Mouse (Mus musculus): ENCODE results near the gene Zbtb42. TPM values are rescaled to one million over a fixed set of nuclear protein-coding genes. Genes with fewer than 3 reads are reported as not detected.

Zbtb42 gene
- polyA plus RNA-seq, 1 experiment from 2014 or later = 1.6 TPM

DNA sequence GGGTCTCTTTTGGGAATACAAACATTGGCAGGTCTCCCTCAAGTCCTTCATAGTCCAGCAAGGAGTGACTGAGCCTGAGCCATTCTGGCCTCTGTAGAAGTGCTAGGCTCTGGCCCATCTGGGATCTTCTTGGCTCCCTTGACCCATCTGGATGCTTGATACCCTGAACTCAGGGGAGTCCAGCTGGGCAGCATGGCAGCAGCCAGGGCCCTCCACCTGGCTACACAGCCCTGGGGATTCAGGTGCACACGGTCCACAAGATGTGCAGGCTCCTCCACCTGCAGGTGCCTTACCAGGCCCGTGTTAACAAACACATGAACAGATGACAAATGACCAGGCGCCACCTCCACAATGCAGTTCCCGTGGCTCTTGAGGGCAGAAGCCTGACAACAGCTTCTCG, 14.0 kb upstream of the Zbtb42 start:
- DNase-seq (ENCODE audit: low spot score) = no peak
- Histone ChIP-seq H3K4me1 (ENCODE audit: control insufficient read depth, insufficient read depth, low read length) (peaks cover 10% of the 10 kb centered on the region), H3K4me2 (ENCODE audit: low read depth, severe bottlenecking) (no peak overlapping the region), H3K27ac (replicated peaks; ENCODE audit: low read depth, low read length) (no peak overlapping the region), H3K4me3 (ENCODE audit: low read depth, low read length) (no peak overlapping the region), H3K36me3 (ENCODE audit: control insufficient read depth, insufficient read depth, low read length) (peaks cover 41% of the 10 kb centered on the region), H3K9ac (ENCODE audit: low read length) (no peak overlapping the region), H3K27me3 (ENCODE audit: control insufficient read depth, insufficient read depth, low read length) (no peaks in the 10 kb centered on the region), H3K9me3 (ENCODE audit: control insufficient read depth, low read length) (no peaks in the 10 kb centered on the region)
- ATAC-seq (ENCODE audit: insufficient number of reproducible peaks, low FRiP score, low TSS enrichment, low read depth) = no peak
- 69% methylated on average over 5 of the region's 5 CpGs for WGBS

DNA sequence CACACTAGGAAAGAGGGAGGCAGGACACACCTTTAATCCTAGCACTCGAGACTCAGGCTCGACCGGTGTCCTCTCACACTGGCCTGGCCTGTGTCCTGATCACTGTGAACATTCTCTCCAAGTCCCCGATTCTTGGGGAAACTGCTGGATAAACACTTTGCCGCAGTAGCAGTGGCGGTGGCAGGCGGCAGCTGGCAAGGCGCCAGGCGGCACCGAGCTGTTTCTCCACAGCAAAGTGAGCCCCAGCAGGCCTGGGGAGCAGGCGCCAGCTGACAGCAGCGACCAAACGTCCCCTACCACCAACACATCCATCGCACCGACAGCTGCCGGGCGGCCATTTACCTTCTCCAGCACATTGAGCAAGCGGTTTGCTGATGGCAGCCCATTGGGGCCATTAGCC, 13.2 kb upstream of the Zbtb42 start:
- no peak for ATAC-seq (ENCODE audit: insufficient number of reproducible peaks, low FRiP score, low TSS enrichment, low read depth)
- DNase-seq (ENCODE audit: low spot score) = no peak
- H3K4me2 ChIP-seq (ENCODE audit: low read depth, severe bottlenecking) = no peak overlapping the region
- H3K36me3 ChIP-seq (ENCODE audit: control insufficient read depth, insufficient read depth, low read length) = peaks cover 47% of the 10 kb centered on the region
- no peak overlapping the region for H3K9ac ChIP-seq (ENCODE audit: low read length)
- H3K4me1 ChIP-seq (ENCODE audit: control insufficient read depth, insufficient read depth, low read length) = peaks cover 10% of the 10 kb centered on the region
- H3K9me3 ChIP-seq (ENCODE audit: control insufficient read depth, low read length) = no peaks in the 10 kb centered on the region
- H3K4me3 ChIP-seq (ENCODE audit: low read depth, low read length) = no peak overlapping the region
- H3K27ac ChIP-seq (replicated peaks; ENCODE audit: low read depth, low read length) = no peak overlapping the region
- WGBS = 85% methylated on average over 18 of the region's 18 CpGs
- H3K27me3 ChIP-seq (ENCODE audit: control insufficient read depth, insufficient read depth, low read length) = no peaks in the 10 kb centered on the region

DNA sequence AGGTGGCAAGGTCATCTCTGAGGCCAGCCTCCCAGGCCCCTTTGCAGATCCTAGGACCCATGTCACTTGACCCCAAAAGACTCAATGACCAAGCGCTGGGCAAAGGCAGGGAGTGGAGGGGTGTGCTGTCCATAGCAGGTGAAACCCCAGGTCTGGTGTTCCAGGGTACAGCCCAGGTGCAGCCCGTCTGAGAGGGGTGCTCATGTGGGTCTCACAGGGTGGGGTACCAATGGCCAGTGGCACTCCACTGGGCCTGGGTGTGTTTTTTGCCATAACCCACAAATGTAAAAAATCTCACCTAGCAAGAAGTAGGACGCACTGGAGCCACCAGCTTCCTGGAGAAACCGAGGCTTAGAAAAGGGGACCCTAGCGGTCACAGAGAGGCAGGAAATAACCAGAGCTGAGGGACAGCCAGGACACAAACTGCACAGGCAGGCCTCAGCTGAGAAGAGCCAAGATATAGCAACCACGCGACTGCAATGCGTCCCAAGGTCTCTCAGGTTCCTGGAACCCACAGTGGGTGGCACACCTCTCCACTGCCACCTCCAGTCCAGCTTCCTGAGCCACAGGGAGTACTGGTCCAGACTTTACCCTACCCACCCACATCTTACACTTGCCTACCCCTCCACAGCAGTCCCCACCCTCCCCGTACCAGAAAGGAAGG, 12.6 kb upstream of the Zbtb42 start:
- WGBS = 94% methylated on average over 9 of the region's 9 CpGs
- Histone ChIP-seq H3K36me3 (ENCODE audit: control insufficient read depth, insufficient read depth, low read length) (peaks cover 44% of the 10 kb centered on the region), H3K4me3 (ENCODE audit: low read depth, low read length) (no peak overlapping the region), H3K27me3 (ENCODE audit: control insufficient read depth, insufficient read depth, low read length) (no peaks in the 10 kb centered on the region), H3K27ac (replicated peaks; ENCODE audit: low read depth, low read length) (no peak overlapping the region), H3K4me2 (ENCODE audit: low read depth, severe bottlenecking) (no peak overlapping the region), H3K4me1 (ENCODE audit: control insufficient read depth, insufficient read depth, low read length) (peaks cover 9% of the 10 kb centered on the region), H3K9me3 (ENCODE audit: control insufficient read depth, low read length) (no peaks in the 10 kb centered on the region), H3K9ac (ENCODE audit: low read length) (no peak overlapping the region)
- ATAC-seq (ENCODE audit: insufficient number of reproducible peaks, low FRiP score, low TSS enrichment, low read depth) (no peak), DNase-seq (ENCODE audit: low spot score) (no peak)

DNA sequence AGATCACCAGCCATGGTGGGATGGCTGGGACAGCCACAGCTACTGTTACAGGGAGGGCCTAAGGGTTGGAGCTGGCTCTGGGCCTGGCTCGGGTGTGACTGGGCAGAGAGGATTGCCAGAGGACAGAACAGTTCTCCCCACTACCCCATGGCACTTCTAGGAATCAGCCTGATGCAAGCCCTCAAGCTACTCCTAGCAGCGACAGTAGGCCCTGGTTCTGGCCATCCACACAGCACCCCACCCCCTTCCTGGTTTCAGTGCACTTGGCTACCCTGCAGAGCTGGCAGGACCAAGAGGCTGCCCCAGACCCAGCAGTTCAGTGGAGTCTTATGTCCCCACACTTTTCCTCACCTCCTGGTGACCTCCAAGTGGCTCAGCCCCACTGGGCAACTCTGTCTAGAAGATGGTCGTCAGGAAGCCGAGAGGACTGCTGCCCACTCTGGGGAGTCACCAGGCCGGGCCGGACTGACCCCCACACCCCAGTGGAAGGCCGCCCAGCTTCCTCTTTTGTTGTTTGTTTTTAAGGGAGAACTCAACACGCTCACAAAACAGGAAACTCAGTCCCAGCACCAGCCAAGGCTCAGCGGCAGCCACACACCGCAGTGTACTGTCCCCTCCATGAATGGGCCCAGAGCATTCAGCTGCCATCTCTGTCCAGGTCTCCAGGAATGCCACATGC, 10.9 kb upstream of the Zbtb42 start:
- Histone ChIP-seq H3K27me3 (ENCODE audit: control insufficient read depth, insufficient read depth, low read length) (no peaks in the 10 kb centered on the region), H3K4me1 (ENCODE audit: control insufficient read depth, insufficient read depth, low read length) (peaks cover 22% of the 10 kb centered on the region), H3K4me2 (ENCODE audit: low read depth, severe bottlenecking) (no peak overlapping the region), H3K9me3 (ENCODE audit: control insufficient read depth, low read length) (no peaks in the 10 kb centered on the region), H3K36me3 (ENCODE audit: control insufficient read depth, insufficient read depth, low read length) (peaks cover 34% of the 10 kb centered on the region), H3K4me3 (ENCODE audit: low read depth, low read length) (no peak overlapping the region), H3K27ac (replicated peaks; ENCODE audit: low read depth, low read length) (no peak overlapping the region), H3K9ac (ENCODE audit: low read length) (no peak overlapping the region)
- ATAC-seq (ENCODE audit: insufficient number of reproducible peaks, low FRiP score, low TSS enrichment, low read depth) = no peak
- DNase-seq (ENCODE audit: low spot score) = no peak
- WGBS = 89% methylated on average over 10 of the region's 10 CpGs

DNA sequence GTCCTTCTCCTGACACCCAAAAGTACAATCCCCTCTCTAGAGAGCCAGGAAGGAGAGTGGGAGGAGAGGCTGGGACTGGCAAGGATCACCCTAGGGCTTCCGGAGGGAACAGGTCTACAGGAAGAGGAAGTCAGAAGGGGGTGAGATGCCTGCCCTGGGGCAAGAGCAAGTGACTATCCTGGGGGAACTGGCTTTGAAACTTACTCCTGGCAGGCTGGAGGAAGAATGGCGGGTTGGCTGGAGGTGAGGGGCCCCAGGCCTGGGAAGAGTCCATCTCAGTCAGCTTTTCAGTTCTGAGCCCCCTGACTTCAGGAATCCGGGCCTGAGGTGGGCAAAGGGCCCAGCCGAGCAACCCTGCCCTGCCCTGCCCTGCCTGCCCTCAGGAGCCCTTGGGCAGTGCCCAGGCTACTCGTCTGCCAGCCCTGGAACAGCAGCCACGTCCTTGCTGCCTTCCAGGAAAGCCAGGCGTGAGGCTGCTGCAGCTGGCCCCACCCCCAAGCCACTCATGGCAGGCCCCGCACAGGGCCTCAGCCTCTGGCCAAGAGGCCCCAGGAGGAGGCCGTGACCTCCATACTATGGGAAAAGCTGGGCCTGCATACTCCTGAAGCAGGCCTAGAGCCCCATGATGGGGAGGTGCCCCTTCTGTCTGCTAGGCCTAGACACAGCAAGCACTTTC, 7.8 kb upstream of the Zbtb42 start:
- Histone ChIP-seq H3K9ac (ENCODE audit: low read length) (0 out of 2 replicates have a peak overlapping the region, but pooled peaks have one; percentile 8), H3K27me3 (ENCODE audit: control insufficient read depth, insufficient read depth, low read length) (no peaks in the 10 kb centered on the region), H3K4me1 (ENCODE audit: control insufficient read depth, insufficient read depth, low read length) (peaks cover 32% of the 10 kb centered on the region), H3K4me3 (ENCODE audit: low read depth, low read length) (0 out of 2 replicates have a peak overlapping the region, but pooled peaks have one; percentile 1), H3K4me2 (ENCODE audit: low read depth, severe bottlenecking) (no peak overlapping the region), H3K9me3 (ENCODE audit: control insufficient read depth, low read length) (no peaks in the 10 kb centered on the region), H3K36me3 (ENCODE audit: control insufficient read depth, insufficient read depth, low read length) (peaks cover 24% of the 10 kb centered on the region), H3K27ac (replicated peaks; ENCODE audit: low read depth, low read length) (0 out of 2 replicates have a peak overlapping the region, but pooled peaks have one; percentile 26)
- no peak for ATAC-seq (ENCODE audit: insufficient number of reproducible peaks, low FRiP score, low TSS enrichment, low read depth)
- DNase-seq (ENCODE audit: low spot score) = no peak
- WGBS = 37% methylated on average over 7 of the region's 9 CpGs

DNA sequence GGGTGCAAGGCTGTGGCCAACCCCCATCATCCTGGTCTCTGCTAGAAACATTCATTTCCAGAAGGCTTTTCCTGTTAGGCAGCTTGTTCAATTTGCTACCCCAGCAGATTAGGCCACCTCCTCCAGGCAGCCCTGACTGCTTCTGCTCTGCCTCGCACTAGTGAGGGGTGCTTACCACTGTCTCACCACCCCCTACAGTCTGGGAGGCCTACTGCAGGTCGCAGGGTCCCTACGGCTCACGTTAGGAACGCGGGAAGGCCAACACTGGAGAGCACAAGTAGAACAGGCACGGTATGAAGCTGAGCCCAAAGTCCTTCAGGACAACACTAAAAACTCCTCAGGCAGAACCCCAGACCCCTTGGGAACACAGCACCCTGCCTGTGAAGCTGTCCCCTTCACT, 6.7 kb upstream of the Zbtb42 start:
- Histone ChIP-seq H3K36me3 (ENCODE audit: control insufficient read depth, insufficient read depth, low read length) (peaks cover 23% of the 10 kb centered on the region), H3K9me3 (ENCODE audit: control insufficient read depth, low read length) (no peaks in the 10 kb centered on the region), H3K9ac (ENCODE audit: low read length) (no peak overlapping the region), H3K4me1 (ENCODE audit: control insufficient read depth, insufficient read depth, low read length) (peaks cover 32% of the 10 kb centered on the region), H3K4me2 (ENCODE audit: low read depth, severe bottlenecking) (peak overlapping the region; percentile 88; the same call in 1 of the 2 replicates), H3K27me3 (ENCODE audit: control insufficient read depth, insufficient read depth, low read length) (no peaks in the 10 kb centered on the region), H3K27ac (replicated peaks; ENCODE audit: low read depth, low read length) (no peak overlapping the region), H3K4me3 (ENCODE audit: low read depth, low read length) (peak overlapping the region; percentile 10; the same call in 1 of the 2 replicates)
- 74% methylated on average over 7 of the region's 7 CpGs for WGBS
- no peak for DNase-seq (ENCODE audit: low spot score)
- ATAC-seq (ENCODE audit: insufficient number of reproducible peaks, low FRiP score, low TSS enrichment, low read depth) = no peak

DNA sequence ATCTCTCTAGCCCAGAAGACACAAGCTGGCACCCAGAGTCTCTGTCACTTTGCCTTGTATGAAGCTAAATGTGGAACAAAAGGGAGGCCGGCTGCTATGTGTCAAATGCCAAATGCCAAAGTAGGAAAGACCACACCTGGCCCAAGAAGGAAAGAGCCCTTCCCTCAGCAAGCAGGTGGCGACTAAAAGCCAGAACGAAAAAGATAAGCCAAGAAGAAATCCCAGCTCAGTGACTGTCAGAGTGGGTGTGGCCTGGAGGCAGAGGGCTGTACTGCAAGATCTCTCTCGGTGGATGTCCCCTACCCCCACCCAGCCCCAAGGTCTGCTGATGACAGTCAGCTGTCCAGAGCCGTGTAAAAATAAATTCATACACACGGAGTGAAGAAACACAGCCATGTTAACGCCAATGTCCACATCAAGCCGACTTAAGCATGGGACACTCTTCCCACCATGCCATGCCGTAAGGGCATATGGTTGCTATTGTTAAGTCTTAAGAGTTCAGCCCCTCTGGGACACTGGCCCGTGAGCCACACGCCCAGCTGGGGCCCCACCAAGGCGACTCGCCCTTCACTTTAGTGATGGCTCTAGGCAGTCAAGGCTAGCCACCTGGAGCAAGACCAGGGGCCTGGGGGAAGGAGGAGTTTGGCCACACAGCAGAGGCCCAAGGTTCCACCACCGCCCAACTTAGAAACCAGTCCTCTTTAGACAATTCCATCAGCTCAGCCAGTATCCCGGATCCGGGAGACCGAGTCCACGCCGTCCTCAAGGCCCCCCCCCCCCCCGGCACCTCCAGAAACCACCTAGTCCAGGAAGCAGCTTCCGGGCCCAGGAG, 5.7 kb upstream of the Zbtb42 start:
- DNase-seq (ENCODE audit: low spot score) = peak; percentile 52
- peaks cover 32% of the 10 kb centered on the region for H3K4me1 ChIP-seq (ENCODE audit: control insufficient read depth, insufficient read depth, low read length)

More for the DNA sequence above, 5.7 kb upstream of the Zbtb42 start:
- peak overlapping the region; percentile 92 for H3K4me3 ChIP-seq (ENCODE audit: low read depth, low read length)
- peak; percentile 7; the same call in 1 of the 2 replicates for ATAC-seq (ENCODE audit: insufficient number of reproducible peaks, low FRiP score, low TSS enrichment, low read depth)
- peak overlapping the region; percentile 88 for H3K4me2 ChIP-seq (ENCODE audit: low read depth, severe bottlenecking)
- H3K36me3 ChIP-seq (ENCODE audit: control insufficient read depth, insufficient read depth, low read length) = peaks cover 18% of the 10 kb centered on the region
- 13% methylated on average over 21 of the region's 21 CpGs for WGBS
- H3K27me3 ChIP-seq (ENCODE audit: control insufficient read depth, insufficient read depth, low read length) = peaks cover 10% of the 10 kb centered on the region
- H3K9ac ChIP-seq (ENCODE audit: low read length) = peak overlapping the region; percentile 99
- no peaks in the 10 kb centered on the region for H3K9me3 ChIP-seq (ENCODE audit: control insufficient read depth, low read length)
- peak overlapping the region; percentile 85 for H3K27ac ChIP-seq (replicated peaks; ENCODE audit: low read depth, low read length)

All from limb, embryonic 11.5 days (tissue).